Mouse (Mus musculus) thymus, adult 2 months (tissue): ENCODE data around the gene Hspb9. TPM values are rescaled to one million over a fixed set of nuclear protein-coding genes. Genes with fewer than 3 reads are reported as not detected.

Source experiments
- DNase-seq: peaks from one replicate; pipeline ENCODE4 v3.0.0; 2021
- H3K27ac ChIP-seq: fragments of 200-500 bp; 2 replicates; pipeline ENCODE4 v1.5.1; 2012; ENCODE audit warnings: low read length, control low read depth; ENCODE audit not compliant: control insufficient read depth, insufficient read depth
- H3K27me3 ChIP-seq: fragments of 200-500 bp; 2 replicates; pipeline ENCODE4 v1.6.1; 2012; ENCODE audit warnings: mild to moderate bottlenecking, low read length, moderate library complexity, mixed read lengths; ENCODE audit not compliant: control insufficient read depth, insufficient read depth
- H3K36me3 ChIP-seq: fragments of 200-500 bp; 2 replicates; pipeline ENCODE4 v1.6.1; 2012; ENCODE audit warnings: mild to moderate bottlenecking, low read length, moderate library complexity; ENCODE audit not compliant: control insufficient read depth, insufficient read depth
- H3K4me1 ChIP-seq: fragments of 200-500 bp; replicated peaks from 2 replicates; pipeline ENCODE4 v1.6.1; 2012; ENCODE audit warnings: low read length; ENCODE audit not compliant: control insufficient read depth, insufficient read depth
- H3K4me3 ChIP-seq: fragments of 200-500 bp; 2 replicates; pipeline ENCODE4 v1.5.1; 2012; ENCODE audit warnings: mild to moderate bottlenecking, low read length, control low read depth, moderate library complexity; ENCODE audit not compliant: control insufficient read depth, insufficient read depth
- CTCF ChIP-seq: fragments of 200-500 bp; IDR thresholded peaks from 2 replicates; pipeline ENCODE4 v1.5.1; 2012; ENCODE audit warnings: mild to moderate bottlenecking, control low read depth, low read length, moderate library complexity, borderline replicate concordance; ENCODE audit not compliant: control insufficient read depth, poor library complexity, insufficient read depth; ENCODE audit errors: extremely low read depth
- POLR2A ChIP-seq: fragments of 200-500 bp; IDR thresholded peaks from 2 replicates; pipeline ENCODE4 v1.6.1; 2012; ENCODE audit warnings: mild to moderate bottlenecking, low read length, control low read depth, moderate library complexity; ENCODE audit not compliant: control insufficient read depth, poor library complexity, insufficient read depth; ENCODE audit errors: extremely low read depth
- WGBS: fragments of 180-500 bp; shearing (Covaris S2); methylation state at CpG from one replicate; pipeline ENCODE4 v1.1.7; 2018; 5-methylcytosine and 5-hydroxymethylcytosine counted together
- polyA plus RNA-seq: library from polyadenylated mRNA; depleted of rRNA; stranded (reverse); fragments of >200 nt; gene quantifications from 2 replicates; pipeline ENCODE4 v1.2.3, GENCODE M21; 2012

Hspb9 gene
- polyA plus RNA-seq, 1 experiment, result 0.24 TPM

DNA sequence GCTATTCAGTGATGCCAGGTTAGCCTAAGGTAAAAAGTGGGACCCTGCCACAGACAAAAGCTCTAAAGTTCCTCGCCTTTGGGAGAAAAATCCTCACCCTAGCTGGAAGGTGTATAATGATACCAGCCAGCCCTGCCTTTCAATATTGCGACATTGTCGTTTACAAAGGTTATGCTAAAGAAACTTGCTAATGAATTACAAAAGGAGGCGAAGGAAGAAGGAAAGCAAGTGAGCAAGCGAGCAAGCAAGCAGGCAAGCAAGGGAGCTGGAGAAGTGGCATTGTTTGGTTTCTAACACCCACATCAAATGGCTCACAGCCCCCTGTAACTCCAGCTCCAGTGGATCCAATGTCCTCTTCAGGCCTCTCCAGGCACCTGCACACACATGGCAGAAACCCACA is 31.1 kb upstream of the Hspb9 start:
- peaks cover 3% of the 10 kb centered on the region; the same call in 1 of the 2 replicates for H3K4me1 ChIP-seq
- H3K27me3 ChIP-seq, result no peaks in the 10 kb centered on the region
- 93% methylated on average over 5 of the region's 5 CpGs for WGBS
- H3K36me3 ChIP-seq, result no peaks in the 10 kb centered on the region
- H3K4me3 ChIP-seq, result no peak overlapping the region
- no peak overlapping the region for H3K27ac ChIP-seq
- no peak for DNase-seq
- no peak for TF ChIP-seq CTCF
- TF ChIP-seq POLR2A, result no peak

DNA sequence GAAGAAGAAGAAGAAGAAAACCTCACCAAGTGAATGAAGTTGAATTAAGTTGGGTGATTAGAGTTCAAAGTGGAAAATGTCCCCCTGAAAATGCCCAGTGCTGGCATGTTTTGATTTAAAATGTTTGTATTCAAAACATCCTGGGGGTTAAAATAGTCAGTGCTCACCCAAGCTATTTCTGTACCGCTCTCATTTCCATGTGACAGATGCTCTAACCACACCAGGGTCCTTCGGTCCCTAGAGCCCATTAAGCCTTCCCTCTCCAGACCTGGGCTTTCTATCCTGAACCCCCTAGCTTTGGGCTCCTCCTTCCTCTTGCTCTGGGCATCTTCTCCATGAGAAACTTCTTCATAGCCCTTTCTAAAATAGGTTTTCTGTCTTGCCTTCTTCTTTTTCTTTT is 29.6 kb upstream of the Hspb9 start:
- H3K27me3 ChIP-seq, result no peaks in the 10 kb centered on the region
- H3K4me1 ChIP-seq, result peaks cover 3% of the 10 kb centered on the region; the same call in 1 of the 2 replicates
- no peak for DNase-seq
- H3K36me3 ChIP-seq, result no peaks in the 10 kb centered on the region
- no peak overlapping the region for H3K4me3 ChIP-seq
- WGBS, result 82% methylated on average over 2 of the region's 2 CpGs
- TF ChIP-seq POLR2A, result no peak
- no peak for TF ChIP-seq CTCF
- no peak overlapping the region for H3K27ac ChIP-seq

DNA sequence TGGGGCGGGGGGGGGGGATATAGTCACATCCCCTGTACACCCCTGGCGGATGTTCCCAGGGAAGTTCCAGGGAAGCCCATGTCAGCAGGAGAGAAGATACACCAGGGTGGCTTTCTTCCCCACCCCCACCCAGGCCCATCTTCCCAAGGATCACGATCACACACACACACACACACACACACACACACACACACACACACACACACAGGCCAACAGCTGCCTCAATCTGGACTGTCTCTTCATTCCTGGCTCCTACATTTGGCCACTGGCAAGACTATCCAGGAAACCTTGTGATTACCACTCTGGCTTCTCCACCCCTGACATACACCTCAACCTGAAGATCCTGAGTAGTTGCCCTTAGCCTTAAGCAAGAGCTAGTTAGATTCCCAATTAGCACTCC is 28.3 kb upstream of the Hspb9 start:
- H3K4me3 ChIP-seq, result no peak overlapping the region
- no peaks in the 10 kb centered on the region for H3K27me3 ChIP-seq

DNA sequence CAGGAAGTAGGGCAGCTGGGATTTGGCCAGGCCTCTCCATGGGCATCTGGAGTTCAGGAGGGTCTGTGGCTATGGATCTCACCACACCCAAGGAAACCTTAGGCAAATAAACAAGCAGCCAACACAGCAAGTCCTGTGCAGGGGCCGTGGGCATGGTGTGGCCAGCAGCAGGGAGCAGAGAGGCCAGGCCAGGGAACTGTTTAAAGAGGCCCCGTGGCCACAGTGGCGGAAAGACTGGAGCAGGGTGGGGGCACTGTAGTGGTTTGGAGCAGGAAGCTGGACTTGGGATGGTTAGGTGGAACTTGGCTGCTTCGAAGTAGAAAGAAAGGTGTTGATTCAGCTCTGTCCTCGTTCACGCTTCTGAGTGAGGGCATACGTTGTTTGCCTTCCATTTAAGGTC is 26.4 kb upstream of the Hspb9 start:
- Histone ChIP-seq H3K27ac (no peak overlapping the region), H3K4me3 (no peak overlapping the region), H3K36me3 (no peaks in the 10 kb centered on the region), H3K4me1 (peaks cover 11% of the 10 kb centered on the region), H3K27me3 (no peaks in the 10 kb centered on the region)
- no peak for DNase-seq
- 94% methylated on average over 7 of the region's 7 CpGs for WGBS
- TF ChIP-seq CTCF, result no peak
- no peak for TF ChIP-seq POLR2A

More for the DNA sequence above, 28.3 kb upstream of the Hspb9 start:
- peaks cover 3% of the 10 kb centered on the region; the same call in 1 of the 2 replicates for H3K4me1 ChIP-seq
- H3K27ac ChIP-seq, result no peak overlapping the region
- WGBS, result 91% methylated on average over 3 of the region's 3 CpGs
- H3K36me3 ChIP-seq, result no peaks in the 10 kb centered on the region
- TF ChIP-seq POLR2A (no peak), CTCF (no peak)
- DNase-seq, result no peak

DNA sequence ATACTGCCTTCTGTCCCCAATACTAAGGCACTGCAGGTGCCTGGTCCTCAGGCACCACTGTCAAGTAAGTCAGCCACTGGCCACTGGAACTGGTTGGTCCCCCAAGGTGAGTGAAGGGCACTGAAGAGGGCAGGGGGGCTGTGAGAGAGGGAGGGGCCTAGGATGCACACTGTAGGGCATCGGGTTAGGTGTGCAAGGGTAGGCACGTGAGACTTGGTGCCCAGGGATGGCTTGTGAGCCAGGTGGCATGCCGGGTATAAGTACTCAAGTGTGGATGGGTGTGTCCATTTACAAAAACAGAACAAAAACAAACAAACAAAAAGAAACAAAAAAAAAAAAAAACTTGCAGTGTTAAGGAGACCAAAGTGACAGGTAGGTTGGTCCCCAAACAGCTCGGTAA is 25.2 kb upstream of the Hspb9 start:
- no peak overlapping the region for H3K27ac ChIP-seq
- H3K4me1 ChIP-seq, result peaks cover 16% of the 10 kb centered on the region
- TF ChIP-seq CTCF, result no peak
- no peaks in the 10 kb centered on the region for H3K36me3 ChIP-seq
- no peaks in the 10 kb centered on the region for H3K27me3 ChIP-seq
- no peak overlapping the region for H3K4me3 ChIP-seq
- WGBS, result 94% methylated on average over 4 of the region's 4 CpGs
- DNase-seq, result no peak

DNA sequence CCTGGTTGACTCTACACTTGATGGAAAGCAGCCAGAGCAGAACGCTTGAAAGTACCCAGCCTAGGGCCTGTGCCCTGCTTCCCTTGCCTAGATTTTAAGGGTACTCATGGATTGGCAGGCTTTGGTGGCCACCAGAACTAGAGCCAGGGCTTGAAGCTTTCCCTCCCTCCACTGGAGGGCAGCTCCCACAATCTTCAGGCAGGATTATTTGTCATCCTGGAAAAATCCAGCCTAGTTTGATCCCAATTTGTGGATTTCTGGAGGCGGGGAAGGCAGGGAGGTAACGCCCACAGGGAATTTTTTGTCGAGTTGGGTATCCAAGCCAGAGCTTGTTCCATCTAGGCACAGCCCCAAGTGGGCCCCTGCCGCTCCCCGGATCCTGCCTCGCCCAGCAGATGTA is 23.3 kb upstream of the Hspb9 start:
- H3K27ac ChIP-seq, result no peak overlapping the region
- H3K27me3 ChIP-seq, result no peaks in the 10 kb centered on the region
- no peaks in the 10 kb centered on the region for H3K36me3 ChIP-seq
- H3K4me3 ChIP-seq, result no peak overlapping the region
- 92% methylated on average over 7 of the region's 7 CpGs for whole genome bisulfite sequencing
- peaks cover 16% of the 10 kb centered on the region for H3K4me1 ChIP-seq
- TF ChIP-seq CTCF (no peak), POLR2A (no peak)
- DNase-seq, result no peak

DNA sequence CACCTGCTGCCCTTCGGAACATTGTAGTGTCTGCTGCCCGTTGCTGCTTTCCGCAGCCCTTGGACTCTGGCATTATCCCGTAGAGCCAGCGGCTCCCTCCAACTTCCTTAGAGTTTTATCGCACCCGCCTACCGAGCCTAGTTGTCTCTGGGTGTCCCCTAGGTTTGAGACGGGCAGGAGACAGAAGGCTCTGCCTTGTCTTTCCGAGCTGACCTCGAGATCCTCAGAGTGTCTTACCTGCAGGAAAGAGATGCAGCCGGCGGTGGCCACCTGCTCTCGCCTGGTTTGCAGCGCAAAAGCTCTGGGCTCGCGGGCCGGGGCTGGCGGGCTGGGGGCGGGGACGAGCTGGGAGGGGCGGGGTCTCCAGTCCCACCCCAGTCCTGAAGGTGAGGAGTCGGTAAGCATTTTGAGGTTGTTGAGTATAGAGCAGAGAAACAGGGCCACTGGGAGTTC is 21.5 kb upstream of the Hspb9 start, which contains the start of gene Zfp385c:
TSS of gene Zfp385c (minus strand) at position 292 of the 453 bp plus-strand sequence.
- no peak within 1 kb of the TSS for H3K27ac ChIP-seq

More for the DNA sequence above, 21.5 kb upstream of the Hspb9 start, which contains the start of gene Zfp385c:
- peaks cover 13% of the 10 kb centered on the region for H3K4me1 ChIP-seq
- TF ChIP-seq POLR2A, result no peak
- no peak for TF ChIP-seq CTCF
- no peaks in the 10 kb centered on the region for H3K36me3 ChIP-seq
- peak within 1 kb of the TSS; percentile 32 for H3K4me3 ChIP-seq
- DNase-seq, result peak; percentile 38
- H3K27me3 ChIP-seq, result no peaks in the 10 kb centered on the region
- WGBS, result 2% methylated on average over 23 of the region's 23 CpGs
